Mouse (Mus musculus): ENCODE measurements around the gene Slc22a22. TPM values are rescaled to one million over a fixed set of nuclear protein-coding genes. Genes with fewer than 3 reads are reported as not detected.

Slc22a22 gene
- not detected in 2 replicates for polyA plus RNA-seq (2015; fragmentation: Nextera tagmentation; extraction: Ambion mirVana)

DNA sequence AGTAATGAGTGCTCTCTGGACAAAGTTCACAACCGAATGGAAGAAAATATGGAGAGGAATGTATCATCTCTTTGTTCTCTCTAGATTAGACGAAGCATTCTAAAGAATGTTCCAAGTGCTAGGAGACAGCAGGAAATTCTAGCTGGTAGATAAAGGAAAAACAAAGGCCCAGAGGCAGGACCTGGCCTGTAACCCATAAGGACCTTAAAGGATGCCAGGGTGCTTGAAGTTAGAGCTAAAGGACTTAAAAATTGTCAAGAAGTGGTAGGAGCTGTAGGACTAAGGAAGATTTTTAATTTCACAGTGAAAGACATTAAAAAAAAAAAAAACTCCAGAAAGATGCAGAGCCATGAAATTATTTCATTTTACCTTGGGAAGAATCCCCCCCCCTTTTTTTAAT is at the start of gene Slc22a22:
Slc22a22 (minus strand) TSS at position 101 of the 400 bp plus-strand sequence.
- no peak for ATAC-seq (ENCODE audit: insufficient read depth)
- Histone ChIP-seq H3K4me2 (no peak within 1 kb of the TSS), H3K4me3 (replicated peaks) (no peak within 1 kb of the TSS), H3K9me3 (replicated peaks) (no peaks in the 10 kb centered on the region), H3K27me3 (no peaks in the 10 kb centered on the region), H3K4me1 (replicated peaks) (no peaks in the 10 kb centered on the region), H3K27ac (replicated peaks) (no peak within 1 kb of the TSS), H3K9ac (no peak within 1 kb of the TSS), H3K36me3 (replicated peaks) (no peaks in the 10 kb centered on the region)
- 48% methylated on average over 2 of the region's 2 CpGs for WGBS (ENCODE audit: insufficient replicate concordance)

DNA sequence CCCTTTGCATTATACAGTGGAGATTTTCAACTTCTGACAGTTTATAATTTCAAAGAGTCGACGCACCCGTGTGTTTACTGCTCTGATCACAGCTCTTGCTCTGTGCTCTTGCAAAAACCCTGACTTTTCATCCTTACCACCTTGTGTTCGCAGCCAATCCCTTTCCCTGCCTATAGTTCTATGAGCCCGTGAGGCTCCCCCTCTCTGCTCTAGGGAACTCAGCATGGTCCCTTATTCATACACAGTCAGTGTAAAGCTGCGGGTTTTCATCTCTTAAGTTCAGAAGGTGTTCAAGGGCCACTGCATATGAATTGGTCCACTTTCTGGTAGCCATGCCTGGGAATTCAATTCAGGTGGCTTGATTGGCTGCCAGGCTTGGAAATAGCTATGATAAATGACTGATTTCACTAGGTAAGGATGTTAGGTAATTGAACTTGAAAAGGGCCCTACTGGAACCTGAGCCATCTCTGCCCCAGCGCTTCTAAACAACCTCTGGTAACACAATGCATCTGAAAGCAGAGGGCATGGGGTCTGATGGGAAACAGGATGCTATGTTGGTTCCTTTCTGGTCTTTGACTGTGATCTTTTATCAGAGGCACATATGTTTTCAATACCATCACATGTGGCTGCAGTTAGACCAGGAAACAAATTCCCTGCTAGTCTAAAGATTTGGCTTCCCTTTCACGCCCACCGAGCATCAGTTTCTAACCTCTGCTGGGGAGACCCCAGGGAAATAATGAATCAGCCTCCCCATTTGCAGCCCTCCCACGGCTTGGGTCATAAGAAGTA is 46.3 kb upstream of the Slc22a22 start:
- Histone ChIP-seq H3K27me3 (no peaks in the 10 kb centered on the region), H3K36me3 (replicated peaks) (no peaks in the 10 kb centered on the region), H3K27ac (replicated peaks) (no peak overlapping the region), H3K9ac (no peak overlapping the region), H3K4me2 (no peak overlapping the region), H3K4me1 (replicated peaks) (no peaks in the 10 kb centered on the region), H3K4me3 (replicated peaks) (no peak overlapping the region), H3K9me3 (replicated peaks) (no peaks in the 10 kb centered on the region)
- no peak for ATAC-seq (ENCODE audit: insufficient read depth)
- WGBS (ENCODE audit: insufficient replicate concordance) = 54% methylated on average over 10 of the region's 10 CpGs

DNA sequence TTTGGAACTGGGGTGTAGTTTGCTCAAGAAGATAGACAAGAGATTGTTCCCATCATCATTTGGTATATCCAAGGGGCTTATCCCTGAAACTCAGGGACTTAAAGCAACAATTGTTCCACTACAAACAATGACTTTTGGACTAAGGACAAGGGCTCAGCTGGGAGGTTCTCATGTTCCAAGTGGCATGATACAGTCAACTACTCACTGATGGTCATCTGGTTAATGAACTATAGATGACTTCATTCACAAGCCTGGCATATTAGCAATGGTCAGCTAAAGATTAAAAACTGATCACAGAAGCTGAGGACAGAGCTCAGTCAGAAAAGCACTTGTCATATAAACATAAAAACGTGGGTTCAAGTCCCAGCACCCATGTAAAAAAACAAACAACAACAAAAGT is 44.7 kb upstream of the Slc22a22 start:
- Histone ChIP-seq H3K9me3 (replicated peaks) (no peaks in the 10 kb centered on the region), H3K4me1 (replicated peaks) (no peaks in the 10 kb centered on the region), H3K36me3 (replicated peaks) (no peaks in the 10 kb centered on the region), H3K4me2 (no peak overlapping the region), H3K27ac (replicated peaks) (no peak overlapping the region), H3K4me3 (replicated peaks) (no peak overlapping the region), H3K27me3 (no peaks in the 10 kb centered on the region), H3K9ac (no peak overlapping the region)
- ATAC-seq (ENCODE audit: insufficient read depth) = no peak
- WGBS (ENCODE audit: insufficient replicate concordance) = 16% methylated on average over 1 of the region's 1 CpGs

DNA sequence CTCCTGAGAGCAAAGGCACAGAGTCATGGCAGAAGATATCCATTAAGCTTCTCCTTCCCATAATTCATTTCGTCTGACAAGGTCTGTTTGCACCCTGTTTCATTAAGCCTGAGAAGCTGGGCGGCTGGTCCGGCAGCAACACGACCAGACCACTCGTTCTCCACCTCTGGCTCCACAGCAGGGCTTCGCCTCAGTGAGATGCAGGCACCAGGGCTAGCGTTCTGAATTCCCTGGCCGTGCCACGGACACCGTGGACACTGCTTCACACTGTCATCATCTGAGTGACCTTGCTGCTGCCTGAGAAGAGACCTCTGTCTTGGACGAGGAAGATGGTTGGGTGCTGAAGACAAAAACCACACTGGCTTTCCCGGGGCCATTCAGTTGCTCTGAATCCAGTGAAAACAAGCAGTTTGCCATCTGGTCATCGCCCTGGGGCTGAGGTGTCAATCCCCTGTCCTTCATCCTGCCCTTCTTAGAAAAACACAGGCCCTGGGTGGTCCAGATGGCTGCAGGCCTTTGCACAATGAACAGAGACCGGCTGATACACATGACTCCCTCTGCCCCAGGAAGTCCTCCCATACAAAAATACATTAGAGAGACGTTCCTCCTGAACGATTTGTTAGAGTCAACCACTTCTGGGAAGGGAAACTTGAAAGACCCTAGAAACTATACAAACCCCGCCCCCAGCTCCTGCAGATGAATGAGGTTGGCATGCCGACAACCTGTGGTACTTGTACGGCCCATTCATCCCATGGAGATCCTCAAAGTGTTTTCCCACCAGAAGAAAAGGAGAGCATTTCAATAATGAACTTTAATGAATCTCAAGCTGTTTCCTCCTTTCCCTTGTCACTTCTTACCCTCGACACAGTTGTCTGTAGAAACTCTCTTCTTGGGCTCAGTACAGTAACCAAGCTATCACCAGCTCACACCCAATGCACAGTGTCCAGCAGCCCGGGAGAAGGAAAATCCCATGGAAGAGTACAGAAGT is 32.1 kb upstream of the Slc22a22 start:
- H3K4me1 ChIP-seq (replicated peaks) = no peaks in the 10 kb centered on the region
- no peak overlapping the region for H3K4me3 ChIP-seq (replicated peaks)
- WGBS (ENCODE audit: insufficient replicate concordance) = 48% methylated on average over 21 of the region's 21 CpGs
- no peak overlapping the region for H3K4me2 ChIP-seq
- no peak overlapping the region for H3K27ac ChIP-seq (replicated peaks)
- no peaks in the 10 kb centered on the region for H3K36me3 ChIP-seq (replicated peaks)
- no peak for ATAC-seq (ENCODE audit: insufficient read depth)
- no peaks in the 10 kb centered on the region for H3K9me3 ChIP-seq (replicated peaks)
- no peak overlapping the region for H3K9ac ChIP-seq
- H3K27me3 ChIP-seq = no peaks in the 10 kb centered on the region

GRCm38 (mm10) chr15:57508242-57509184 is 31.1 kb upstream of the Slc22a22 start:
- Histone ChIP-seq H3K4me3 (replicated peaks) (no peak overlapping the region), H3K4me1 (replicated peaks) (no peaks in the 10 kb centered on the region), H3K9me3 (replicated peaks) (no peaks in the 10 kb centered on the region), H3K36me3 (replicated peaks) (no peaks in the 10 kb centered on the region), H3K9ac (no peak overlapping the region), H3K27ac (replicated peaks) (no peak overlapping the region), H3K4me2 (no peak overlapping the region), H3K27me3 (no peaks in the 10 kb centered on the region)
- WGBS (ENCODE audit: insufficient replicate concordance) = 50% methylated on average over 11 of the region's 11 CpGs
- no peak for ATAC-seq (ENCODE audit: insufficient read depth)

DNA sequence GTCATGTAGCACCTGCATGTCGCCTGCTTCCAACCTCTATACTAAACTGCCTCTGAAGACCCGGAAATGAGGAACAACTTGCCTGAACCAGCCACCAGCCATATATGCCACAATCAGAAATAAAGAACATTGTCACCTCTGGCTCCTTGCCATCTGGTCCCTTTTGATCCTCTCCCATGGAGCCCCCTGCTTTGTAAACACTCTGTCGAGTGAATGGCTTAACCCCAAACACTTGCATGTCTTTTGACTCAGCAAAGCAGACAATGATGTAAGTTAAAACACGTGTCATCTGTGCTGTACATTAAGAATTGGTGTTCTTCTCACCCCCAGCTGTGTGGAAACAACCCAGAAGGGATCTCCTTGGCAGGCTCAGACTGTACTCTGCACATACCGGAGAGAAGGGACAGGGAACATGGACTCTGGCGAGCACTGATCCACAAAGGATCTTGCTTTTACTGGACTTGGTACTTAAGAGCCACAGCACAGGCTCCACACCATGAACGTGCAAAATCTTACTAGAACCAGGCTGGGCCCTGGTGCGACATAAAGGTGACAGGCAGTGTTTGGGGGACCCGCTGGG is 26.8 kb upstream of the Slc22a22 start:
- no peaks in the 10 kb centered on the region for H3K9me3 ChIP-seq (replicated peaks)
- no peak for ATAC-seq (ENCODE audit: insufficient read depth)
- H3K27ac ChIP-seq (replicated peaks) = no peak overlapping the region
- no peak overlapping the region for H3K9ac ChIP-seq
- 45% methylated on average over 9 of the region's 9 CpGs for WGBS (ENCODE audit: insufficient replicate concordance)
- H3K36me3 ChIP-seq (replicated peaks) = no peaks in the 10 kb centered on the region
- no peaks in the 10 kb centered on the region for H3K27me3 ChIP-seq
- H3K4me3 ChIP-seq (replicated peaks) = no peak overlapping the region
- no peaks in the 10 kb centered on the region for H3K4me1 ChIP-seq (replicated peaks)
- no peak overlapping the region for H3K4me2 ChIP-seq

DNA sequence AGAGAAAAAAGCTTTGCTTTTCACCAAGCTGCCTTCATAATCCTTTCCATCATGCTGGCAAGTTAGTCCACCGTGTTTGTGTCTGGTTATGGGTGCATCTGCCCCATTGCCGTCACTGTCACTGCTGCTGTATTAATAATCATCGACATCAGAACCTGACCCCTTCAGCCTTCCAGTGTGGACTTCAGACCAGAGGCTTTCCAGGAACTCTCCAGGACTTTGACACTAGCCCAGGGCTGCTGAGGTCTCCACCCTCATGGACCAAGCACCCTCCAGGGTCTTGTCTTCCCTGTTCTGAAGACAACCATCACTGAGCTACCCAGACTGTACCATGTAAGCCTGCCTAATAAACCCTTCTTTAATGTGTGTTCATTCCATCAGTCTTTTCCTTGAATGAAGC is 26.2 kb upstream of the Slc22a22 start:
- no peak for ATAC-seq (ENCODE audit: insufficient read depth)
- H3K27ac ChIP-seq (replicated peaks) = no peak overlapping the region
- no peak overlapping the region for H3K9ac ChIP-seq
- no peaks in the 10 kb centered on the region for H3K27me3 ChIP-seq
- H3K36me3 ChIP-seq (replicated peaks) = no peaks in the 10 kb centered on the region
- H3K4me3 ChIP-seq (replicated peaks) = no peak overlapping the region
- no peaks in the 10 kb centered on the region for H3K9me3 ChIP-seq (replicated peaks)
- H3K4me1 ChIP-seq (replicated peaks) = no peaks in the 10 kb centered on the region
- 74% methylated on average over 3 of the region's 3 CpGs for whole genome bisulfite sequencing (ENCODE audit: insufficient replicate concordance)
- H3K4me2 ChIP-seq = no peak overlapping the region

DNA sequence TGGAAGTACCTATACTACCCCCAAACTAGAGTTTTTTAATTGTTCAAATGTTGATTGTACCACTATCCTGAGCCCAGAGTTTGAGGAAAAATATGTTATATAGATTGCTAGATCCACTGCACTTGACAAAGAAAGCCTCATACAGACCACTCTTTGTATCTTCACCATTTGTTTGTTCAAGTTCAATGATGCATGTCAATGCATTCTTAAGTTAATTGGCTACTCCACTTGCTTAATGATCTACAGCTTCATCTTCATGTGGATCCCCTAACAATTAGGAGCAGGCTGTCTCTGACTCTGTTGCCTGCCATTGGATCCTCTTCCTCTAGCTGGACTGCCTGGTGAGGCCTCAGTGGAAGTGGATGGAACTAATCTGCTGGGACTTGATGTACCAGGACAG is 24.1 kb upstream of the Slc22a22 start:
- Histone ChIP-seq H3K27me3 (no peaks in the 10 kb centered on the region), H3K4me2 (no peak overlapping the region), H3K27ac (replicated peaks) (no peak overlapping the region), H3K9me3 (replicated peaks) (no peaks in the 10 kb centered on the region), H3K9ac (no peak overlapping the region), H3K4me1 (replicated peaks) (no peaks in the 10 kb centered on the region), H3K36me3 (replicated peaks) (no peaks in the 10 kb centered on the region), H3K4me3 (replicated peaks) (no peak overlapping the region)
- ATAC-seq (ENCODE audit: insufficient read depth) = no peak

DNA sequence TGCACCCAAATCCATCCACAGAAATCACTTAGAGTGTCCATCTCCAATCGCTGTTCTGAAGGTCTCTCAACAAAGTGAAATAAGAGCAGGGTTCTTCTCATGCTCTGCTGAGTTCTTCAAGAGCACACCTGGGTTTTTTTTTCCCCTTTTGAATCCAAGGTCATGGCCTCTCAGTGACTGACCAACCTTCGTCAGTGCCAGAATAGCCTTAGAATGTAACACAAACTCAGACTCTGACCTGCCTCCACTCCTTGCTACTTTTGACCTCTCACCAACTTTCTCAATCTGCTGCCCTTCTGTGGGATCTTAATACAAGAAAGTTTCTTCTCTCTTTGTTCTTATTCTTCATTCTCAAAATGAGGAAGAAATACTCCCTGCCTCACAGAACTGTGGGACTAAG is 18.7 kb upstream of the Slc22a22 start:
- no peak overlapping the region for H3K4me2 ChIP-seq
- H3K27me3 ChIP-seq = no peaks in the 10 kb centered on the region
- no peaks in the 10 kb centered on the region for H3K4me1 ChIP-seq (replicated peaks)
- H3K9ac ChIP-seq = no peak overlapping the region
- H3K27ac ChIP-seq (replicated peaks) = no peak overlapping the region
- no peak for ATAC-seq (ENCODE audit: insufficient read depth)
- WGBS (ENCODE audit: insufficient replicate concordance) = 58% methylated on average over 2 of the region's 2 CpGs
- H3K9me3 ChIP-seq (replicated peaks) = no peaks in the 10 kb centered on the region
- H3K4me3 ChIP-seq (replicated peaks) = no peak overlapping the region
- H3K36me3 ChIP-seq (replicated peaks) = no peaks in the 10 kb centered on the region

- no peaks in the 10 kb centered on the region for H3K9me3 ChIP-seq (replicated peaks)
- no peak overlapping the region for H3K9ac ChIP-seq
- no peaks in the 10 kb centered on the region for H3K36me3 ChIP-seq (replicated peaks)
- 55% methylated on average over 2 of the region's 2 CpGs for WGBS (ENCODE audit: insufficient replicate concordance)
- H3K27me3 ChIP-seq = no peaks in the 10 kb centered on the region
- no peak overlapping the region for H3K27ac ChIP-seq (replicated peaks)
- H3K4me1 ChIP-seq (replicated peaks) = no peaks in the 10 kb centered on the region
- H3K4me3 ChIP-seq (replicated peaks) = no peak overlapping the region
- no peak overlapping the region for H3K4me2 ChIP-seq
- ATAC-seq (ENCODE audit: insufficient read depth) = no peak
Observed at GRCm38 (mm10) chr15:57482509-57482908, 5.1 kb upstream of the Slc22a22 start.
